Mouse (Mus musculus): Measurements from ENCODE around the gene Ap5m1.
"Not testable (repeated sequence)": the region's sequence is repeated elsewhere in the genome, so short reads cannot be mapped to it uniquely, and the experiment has no call there.

Ap5m1 gene

DNA sequence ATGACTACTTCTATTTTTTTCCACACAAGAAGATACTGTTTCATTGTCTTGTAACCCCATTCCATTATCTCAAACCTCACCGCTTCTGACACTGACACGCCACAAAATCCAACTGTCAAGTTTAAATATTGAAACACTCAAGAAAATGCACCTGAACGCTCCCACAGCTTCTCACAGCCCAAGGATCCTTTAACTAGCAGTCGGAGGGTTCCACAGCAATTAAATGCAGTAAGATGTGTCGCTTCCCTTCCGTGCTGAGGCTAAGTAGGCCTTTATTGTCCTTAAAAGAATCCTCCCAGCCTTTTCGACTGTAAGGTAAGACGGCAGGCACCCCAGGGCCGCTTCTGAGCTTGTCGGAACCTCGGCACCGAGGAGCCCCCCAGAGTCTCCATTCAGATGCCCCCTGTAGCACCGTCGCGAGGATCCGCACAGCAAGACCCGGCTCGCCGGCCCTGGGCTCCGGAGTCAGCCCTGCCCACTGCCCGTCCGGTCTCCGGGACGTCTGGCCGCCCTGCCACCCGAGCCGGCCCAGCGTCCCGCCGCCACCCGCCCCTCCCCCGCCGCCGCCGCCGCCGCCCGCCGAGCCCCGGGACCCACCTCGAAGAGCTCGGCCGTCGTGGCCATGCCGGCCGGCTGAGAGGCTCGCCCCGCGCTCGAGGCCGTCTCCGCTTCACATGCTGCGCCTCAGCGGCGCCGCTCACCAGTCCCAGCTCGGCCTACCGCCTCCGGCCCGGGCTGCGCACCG, at the start of gene Ap5m1:
Gene Ap5m1 (plus strand): TSS at position 569 of the 745 bp plus-strand sequence.
- no peak for DNase-seq

DNA sequence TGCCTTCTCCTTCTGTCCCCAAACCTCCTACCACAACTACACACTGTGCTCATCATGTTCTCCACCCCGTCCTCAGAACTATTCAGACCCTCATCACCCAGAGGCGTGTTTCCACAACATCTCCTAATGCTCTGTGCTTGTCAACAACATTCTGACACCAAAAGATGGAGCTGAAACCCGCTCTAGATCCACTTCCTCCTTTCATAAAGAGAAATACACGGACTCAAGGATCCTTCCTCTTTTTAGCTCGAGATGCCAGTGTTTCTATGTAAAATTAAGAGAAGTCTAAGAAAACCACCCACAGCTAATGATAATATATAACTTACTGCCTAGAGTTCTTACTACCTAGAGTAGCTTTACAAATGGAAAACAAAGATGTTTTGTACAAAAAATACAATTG, 46.1 kb upstream of the Ap5m1 start:
- no peak for DNase-seq

- no peak for DNase-seq
Observed at GRCm38 (mm10) chr14:49027040-49027778, 38.7 kb upstream of the Ap5m1 start.

- no peak for DNase-seq
Observed at GRCm38 (mm10) chr14:49027779-49028368, 38.0 kb upstream of the Ap5m1 start.

DNA sequence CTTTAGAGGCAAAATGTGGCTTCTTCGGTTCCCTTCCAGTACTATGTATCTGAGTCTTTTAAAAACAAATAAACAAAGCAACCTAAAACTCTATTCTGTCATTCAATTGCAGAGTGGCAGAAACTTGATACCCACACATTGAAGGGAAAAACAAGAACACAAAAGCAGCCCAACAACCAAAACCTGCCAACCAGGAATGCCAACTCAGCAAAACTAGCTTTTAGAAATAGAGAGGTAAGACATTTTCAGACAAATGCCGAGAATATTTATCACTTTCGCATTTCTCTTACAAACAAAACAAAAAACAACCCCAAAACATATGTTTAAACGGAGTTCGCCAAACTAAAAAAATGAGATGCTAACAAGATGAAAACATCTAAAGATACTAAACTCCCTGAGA, 36.9 kb upstream of the Ap5m1 start:
- no peak for DNase-seq

DNA sequence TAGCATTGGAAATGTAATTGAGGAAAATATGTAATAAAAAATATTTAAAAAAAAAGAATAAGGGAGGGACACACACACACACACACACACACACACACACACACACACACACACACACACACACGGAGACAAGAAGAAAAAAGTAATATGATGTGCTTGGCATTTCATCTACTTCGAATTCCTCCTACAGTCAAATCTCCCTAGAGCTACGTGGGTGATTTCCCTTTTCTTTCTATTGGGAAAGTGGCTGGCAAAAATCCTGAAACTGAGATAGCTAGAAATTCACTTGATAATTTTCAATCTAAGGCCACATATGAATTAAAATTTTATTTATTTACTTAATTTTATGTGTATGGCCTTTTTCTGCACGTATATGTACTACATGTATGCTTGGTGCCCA, 20.3 kb upstream of the Ap5m1 start:
- no peak for DNase-seq

DNA sequence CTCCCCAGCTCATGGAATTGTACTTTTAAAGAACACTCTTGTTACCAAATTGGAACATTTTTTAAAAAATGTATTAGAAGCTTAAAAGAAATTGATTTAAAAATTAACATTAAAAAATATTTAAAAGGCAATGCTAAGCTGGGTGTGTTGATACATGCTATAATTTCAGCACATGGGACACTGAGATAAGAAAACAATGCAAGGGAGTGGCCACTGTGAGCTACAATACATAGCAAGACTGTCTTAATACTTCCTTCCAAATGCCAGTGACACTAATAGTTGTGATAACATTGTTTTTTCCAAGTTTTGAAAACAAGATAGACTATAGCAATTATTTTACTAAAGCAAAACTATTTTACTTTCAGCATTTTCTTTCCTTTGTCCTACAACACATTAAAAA, 16.4 kb upstream of the Ap5m1 start:
- no peak for DNase-seq

DNA sequence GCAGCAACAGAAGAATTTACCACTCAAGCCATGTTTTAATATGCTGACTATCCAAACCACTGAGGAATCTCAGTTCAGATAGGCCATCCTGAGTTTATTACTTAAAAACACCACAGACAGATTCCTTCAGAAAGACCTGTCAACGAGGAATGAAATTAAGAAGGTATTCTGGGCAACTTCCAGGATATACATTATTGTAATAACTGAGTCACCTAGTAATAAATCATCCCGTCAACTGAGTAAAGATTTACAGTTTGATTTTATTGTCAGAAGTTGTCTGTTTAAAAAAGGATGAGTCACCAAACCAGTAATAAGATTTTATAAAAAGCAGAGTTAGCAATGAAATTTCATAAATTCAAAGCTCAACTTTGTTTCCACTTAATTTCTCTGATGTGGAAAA, 2.1 kb upstream of the Ap5m1 start:
- no peak for DNase-seq

DNA sequence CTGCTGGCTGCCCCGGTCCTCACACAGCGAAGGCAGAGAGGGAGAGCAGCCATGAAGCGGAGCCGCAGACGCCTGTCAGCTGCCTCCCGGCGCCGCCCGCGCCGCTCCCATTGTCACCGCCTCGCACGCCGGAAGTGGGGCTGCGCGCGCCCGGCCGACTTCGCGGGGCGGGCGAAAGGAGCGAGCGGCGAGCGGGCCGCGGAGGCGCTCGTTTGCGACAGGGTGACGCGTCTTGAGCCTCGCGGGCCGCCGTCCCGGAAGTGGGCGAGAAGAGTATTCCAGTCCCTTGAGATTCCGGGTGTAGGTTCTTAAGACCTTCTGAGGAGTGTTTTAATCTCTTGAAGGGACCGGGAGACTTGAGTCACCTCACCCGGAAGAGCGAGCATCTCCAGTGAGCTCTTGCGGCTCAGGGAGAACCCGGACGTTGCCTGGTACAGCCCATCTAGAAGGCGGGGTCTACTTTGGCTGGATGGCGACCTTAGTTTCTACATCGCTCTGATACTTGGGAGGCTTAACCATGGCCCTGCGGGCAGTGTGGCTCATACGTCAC, 452 bp downstream of the Ap5m1 start, which contains the start of gene Exoc5:
Gene Exoc5 (minus strand): TSS at position 380 of the 550 bp plus-strand sequence.
- DNase-seq = peak; percentile 99

- no peak for DNase-seq
Observed at GRCm38 (mm10) chr14:49072837-49073236, 6.9 kb downstream of the Ap5m1 start.

GRCm38 (mm10) chr14:49073896-49074295, 8.0 kb downstream of the Ap5m1 start:
- peak; percentile 43 for DNase-seq

DNA sequence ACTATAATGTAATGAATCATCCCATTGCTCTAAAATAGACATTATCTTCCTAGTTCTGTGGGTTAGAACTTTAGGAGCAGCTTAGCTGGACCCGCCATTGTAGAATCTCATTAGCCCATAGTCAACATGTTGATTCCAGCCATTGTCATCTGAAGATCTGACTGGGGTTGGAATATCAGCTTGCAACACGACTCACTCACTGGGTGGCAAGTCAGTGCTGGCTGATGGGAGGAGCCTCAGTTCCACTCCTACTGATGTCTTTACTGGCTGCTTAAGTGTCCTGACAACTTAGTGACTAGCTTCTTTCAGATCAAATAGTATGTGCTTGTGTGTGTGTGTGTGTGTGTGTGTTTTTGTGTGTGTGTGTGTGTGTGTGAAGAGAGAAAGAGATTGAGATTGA, 8.5 kb downstream of the Ap5m1 start:
- DNase-seq = no peak

DNA sequence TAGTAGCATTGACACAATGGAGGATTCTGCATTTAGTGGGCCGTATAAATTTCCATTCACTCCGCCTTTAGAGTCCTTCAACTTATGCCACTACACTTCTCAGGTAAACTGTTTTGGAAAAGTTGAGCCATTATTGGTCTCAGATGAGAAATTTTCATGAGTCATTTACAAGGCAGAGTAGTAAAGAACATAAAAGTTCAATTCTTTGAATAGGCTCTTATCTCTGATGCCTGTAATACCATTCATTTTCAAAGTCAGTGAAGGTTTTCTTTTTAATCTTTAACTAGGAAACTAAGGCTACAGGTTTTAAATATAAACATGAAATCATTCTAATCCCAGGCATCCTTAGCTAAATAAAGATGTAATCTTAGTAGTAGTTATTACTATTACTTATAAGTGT, 12.9 kb downstream of the Ap5m1 start:
- DNase-seq = no peak

DNA sequence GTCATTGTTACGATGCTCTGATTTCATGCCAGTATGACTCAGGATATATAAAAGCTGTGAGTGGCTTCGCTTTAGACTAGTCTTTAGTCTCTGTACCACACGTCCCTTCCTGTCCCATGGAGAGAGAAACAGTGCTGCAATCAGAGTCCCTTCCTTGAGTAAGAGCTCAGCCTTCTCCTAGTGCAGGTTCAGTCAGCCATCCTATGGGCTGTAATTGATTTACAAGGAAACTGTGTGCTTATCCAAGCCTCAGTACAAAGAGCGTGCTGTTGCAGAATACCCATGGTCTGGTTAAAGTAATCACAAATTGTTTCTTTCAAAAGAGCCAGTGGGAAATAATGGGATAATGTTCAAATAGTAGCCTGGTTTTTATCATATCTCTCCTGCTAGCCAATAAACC, 20.6 kb downstream of the Ap5m1 start:
- no peak for DNase-seq

DNA sequence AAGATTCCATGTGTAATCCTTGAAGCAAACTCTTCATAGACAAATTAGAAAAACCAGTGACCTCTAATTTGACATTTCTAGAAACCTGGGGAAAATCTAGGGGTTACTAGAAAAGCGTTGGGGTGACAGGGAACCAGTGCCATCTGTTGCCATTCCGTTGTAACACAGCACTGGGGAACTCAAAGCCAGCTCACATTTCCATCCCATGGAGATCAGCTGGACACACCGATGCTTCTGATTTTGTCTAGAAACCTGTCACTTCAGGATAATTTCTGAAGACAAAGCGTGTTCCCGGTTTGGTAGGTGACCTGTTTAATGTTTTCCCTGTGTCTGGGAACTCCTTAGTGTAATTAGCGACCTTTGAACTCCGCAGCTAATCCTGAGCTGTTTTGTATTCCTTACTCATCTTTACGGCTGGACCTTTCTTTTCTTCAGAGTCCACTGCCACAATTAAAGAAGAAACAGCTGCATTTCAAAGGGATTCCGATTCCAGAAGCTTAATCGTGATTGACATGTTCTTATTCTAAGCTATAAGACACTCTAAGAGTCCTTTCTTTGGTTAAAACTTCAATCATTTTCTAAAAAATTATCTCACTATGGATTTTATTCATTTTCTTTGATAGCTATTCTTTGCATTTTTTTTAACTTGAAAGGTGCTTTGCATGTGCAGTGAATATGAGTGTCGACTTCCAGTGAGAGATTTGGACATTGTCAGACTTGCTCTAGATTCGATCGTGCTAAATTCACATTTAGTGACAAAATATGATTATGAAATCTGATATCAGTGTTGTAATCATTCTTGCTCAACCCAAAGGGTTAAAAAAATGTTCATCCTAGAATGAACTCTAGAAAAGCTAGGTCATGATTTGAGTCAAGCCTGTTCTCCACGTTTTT, 22.5 kb downstream of the Ap5m1 start:
- no peak for DNase-seq

DNA sequence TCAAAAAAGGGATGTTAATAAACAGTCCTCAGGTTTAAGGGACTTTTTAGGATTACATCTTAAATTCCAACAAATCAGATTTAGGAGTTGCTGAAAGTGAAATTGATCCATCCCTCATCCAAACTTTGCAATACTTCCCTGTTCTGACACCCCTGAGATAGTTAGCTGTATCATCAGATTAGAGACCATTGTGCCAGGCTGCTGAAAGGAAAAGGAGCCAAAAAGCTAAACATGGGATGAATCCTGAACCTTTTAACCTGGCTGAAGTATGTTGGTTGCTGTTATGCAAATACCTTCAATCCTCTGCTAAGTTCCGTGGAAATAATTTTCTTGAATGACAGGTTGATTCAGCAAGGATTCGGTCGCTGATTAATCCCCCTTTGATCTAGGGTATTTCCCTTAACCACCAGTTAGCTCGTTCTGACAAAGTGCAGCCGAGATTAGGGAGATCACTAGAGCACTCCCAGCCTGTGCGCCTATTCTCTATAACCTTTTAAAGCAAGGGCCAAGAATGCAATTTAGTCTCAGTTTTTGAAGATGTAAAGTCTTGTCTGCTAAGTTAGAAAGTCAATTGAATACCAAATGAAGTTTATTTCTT, 23.7 kb downstream of the Ap5m1 start:
- DNase-seq = no peak

- no peak for DNase-seq
Observed at GRCm38 (mm10) chr14:49090102-49090501, 24.2 kb downstream of the Ap5m1 start.

GRCm38 (mm10) chr14:49091277-49091676, 25.4 kb downstream of the Ap5m1 start:
- DNase-seq = no peak

DNA sequence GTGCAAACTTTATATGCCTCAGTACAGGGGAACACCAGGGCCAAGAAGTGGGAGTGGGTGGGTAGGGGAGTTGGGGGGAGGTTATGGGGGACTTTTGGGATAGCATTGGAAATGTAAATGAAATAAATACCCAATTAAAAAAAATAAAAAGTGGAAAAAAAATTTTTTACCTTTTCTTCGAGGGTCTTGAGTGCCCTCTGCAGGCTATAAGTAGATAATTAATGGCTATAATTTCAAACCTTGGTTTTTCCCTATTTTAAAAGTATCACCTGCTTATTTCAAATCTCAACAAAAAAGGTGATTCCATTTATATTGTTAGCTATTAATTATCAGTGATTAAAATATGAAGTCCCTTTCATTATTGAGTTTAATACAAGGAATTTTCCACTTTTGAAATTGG, 25.9 kb downstream of the Ap5m1 start:
- DNase-seq = not testable (repeated sequence)

DNA sequence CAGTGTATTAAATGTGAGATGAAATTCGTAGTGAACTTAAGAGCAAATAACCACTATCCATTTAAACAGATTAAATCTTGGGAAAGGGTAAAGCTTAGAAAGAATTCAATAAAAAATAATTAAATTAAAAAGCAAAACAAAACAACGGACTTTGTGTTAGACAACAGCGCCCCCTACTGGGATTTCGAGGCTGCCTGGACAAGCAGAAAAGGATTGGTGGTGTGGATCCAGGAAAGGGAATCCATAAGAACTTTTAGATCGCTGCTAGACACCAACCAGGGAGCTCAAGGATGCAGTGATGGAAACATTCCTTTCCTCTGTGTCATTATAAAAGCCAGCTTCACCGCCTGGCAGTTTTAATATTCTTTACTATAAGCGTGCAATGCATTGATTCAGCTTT, 52.5 kb downstream of the Ap5m1 start:
- DNase-seq = peak; percentile 42

- no peak for DNase-seq
Observed at GRCm38 (mm10) chr14:49121723-49122122, 55.8 kb downstream of the Ap5m1 start.

DNA sequence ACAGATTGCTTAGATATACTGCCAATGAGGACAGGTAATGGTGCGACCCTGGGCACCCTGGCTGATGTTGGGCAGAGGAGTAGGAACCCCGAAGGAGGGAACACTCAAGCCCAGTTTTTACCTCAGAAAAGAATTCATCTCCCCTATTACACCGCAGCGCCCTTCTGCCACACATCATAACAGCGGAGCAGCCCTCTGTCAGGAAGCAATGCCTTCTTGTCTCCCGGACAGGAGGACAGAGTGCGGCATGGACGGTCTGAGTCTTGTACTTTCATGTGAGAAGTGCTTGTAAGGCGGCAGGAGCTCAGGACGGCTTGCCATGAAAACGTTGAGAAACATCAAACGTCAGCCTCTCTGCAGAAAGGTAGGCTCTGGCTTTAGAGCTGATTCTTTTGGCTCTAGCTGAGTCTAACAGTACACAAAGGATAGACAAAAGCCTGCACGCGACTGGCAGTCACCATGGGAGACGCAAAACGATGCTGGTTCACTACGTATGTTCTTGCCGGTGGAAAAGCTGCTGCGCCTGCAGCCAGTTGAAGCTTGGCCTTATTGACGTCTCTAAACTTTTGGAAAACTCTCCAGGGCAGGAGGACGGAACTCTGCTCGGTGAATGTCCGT, 61.4 kb downstream of the Ap5m1 start:
- no peak for DNase-seq
